Mouse (Mus musculus) heart, postnatal 0 days (tissue): ENCODE measurements at regions not wholly inside any gene's neighbourhood (a gene's known extent, or its start where the extent isn't known, plus 50 kb on each side); places are given as distances from the start of the nearest gene placed in this dataset.

Source experiments
- CTCF ChIP-seq: IDR thresholded peaks from 2 replicates; pipeline ENCODE4 v1.5.1; 2016; ENCODE audit warnings: antibody characterized with exemption, control low read depth, low read depth
- EP300 ChIP-seq: IDR thresholded peaks from 2 replicates; pipeline ENCODE4 v1.6.1; 2016; ENCODE audit warnings: antibody characterized with exemption, low read depth

DNA sequence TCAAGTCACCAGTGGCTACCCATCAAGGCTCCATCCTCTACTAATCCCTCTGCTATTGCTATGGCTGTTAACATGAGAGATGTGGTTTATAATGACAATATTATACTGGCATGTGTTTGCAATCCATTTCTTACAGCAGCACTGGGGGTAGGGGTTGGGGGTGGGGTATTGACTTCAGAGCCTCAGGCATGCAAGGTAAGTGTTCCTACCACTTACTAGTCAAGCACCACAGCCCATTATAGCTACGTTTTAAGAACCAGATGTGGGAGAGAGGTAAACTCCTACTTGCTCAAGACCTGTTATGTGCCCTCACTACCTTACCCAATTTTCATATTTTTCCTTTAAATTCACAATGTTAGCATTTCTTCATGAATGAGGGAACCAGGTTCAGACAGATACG lies 451.1 kb downstream of the Sorl1 start:
- TF ChIP-seq CTCF = no peak
- no peak for TF ChIP-seq EP300
